Mouse (Mus musculus) adrenal gland, postnatal 10 days (tissue): ENCODE results near the gene Polr2b. TPM values are rescaled to one million over a fixed set of nuclear protein-coding genes. Genes with fewer than 3 reads are reported as not detected.

Source experiments
- DNase-seq: peaks from one replicate; pipeline ENCODE4 v3.0.0; 2021; ENCODE audit warnings: mixed read lengths
- microRNA-seq: library from miRNA; unstranded; fragments of <30 nt; microRNA quantifications from one replicate; pipeline ENCODE4 v1.2.0, GENCODE M21; 2021
- total RNA-seq, 2 experiments: library from RNA; stranded (reverse); gene quantifications; 2 replicates each; pipeline ENCODE4 v1.2.3; 2021

Polr2b gene
- total RNA-seq, 2 experiments from 2014 or later = 52.2 to 55.9 TPM

- DNase-seq = no peak
Observed at GRCm38 (mm10) chr5:77386596-77387413, 76.9 kb downstream of the Polr2b start.

GRCm38 (mm10) chr5:77387414-77387704 is 77.4 kb downstream of the Polr2b start:
- no peak for DNase-seq

GRCm38 (mm10) chr5:77388359-77388758 is 78.4 kb downstream of the Polr2b start:
- DNase-seq = no peak

GRCm38 (mm10) chr5:77390272-77390671 is 80.3 kb downstream of the Polr2b start:
- no peak for DNase-seq

GRCm38 (mm10) chr5:77393094-77393619 is 83.2 kb downstream of the Polr2b start:
- DNase-seq = no peak

- DNase-seq = peak; percentile 50
Observed at GRCm38 (mm10) chr5:77393990-77394618, 84.2 kb downstream of the Polr2b start.

- DNase-seq = no peak
Observed at GRCm38 (mm10) chr5:77398285-77399057, 88.5 kb downstream of the Polr2b start.

Small RNAs within 50 kb of the gene (microRNA-seq; reads per million reads assigned to microRNA genes)
- gene Mir5098 = not detected

Other genes with a start within 250 kb of the Polr2b start
- gene Hopx, start 195.0 kb upstream of the Polr2b start, total RNA-seq = 10 to 100 TPM in 1 of 2 experiments, 1 to 10 TPM in 1; 9.8 to 11.1 TPM
- under 1 TPM in 1 of 2 experiments, not detected in 1; 0.85 TPM for gene Spink2, start 98.7 kb upstream of the Polr2b start, total RNA-seq
- 10 to 100 TPM; 26.3 TPM for gene Rest, start 44.7 kb upstream of the Polr2b start, total RNA-seq
- gene Noa1, start 63 bp upstream of the Polr2b start, total RNA-seq = 10 to 100 TPM; 26.7 to 28.0 TPM
- 100 to 1,000 TPM; 664 to 746 TPM for gene Igfbp7, start 97.9 kb downstream of the Polr2b start, total RNA-seq